Mouse (Mus musculus) small intestine, adult 2 months (tissue): Measurements from ENCODE around the gene Hmgcr. TPM values are rescaled to one million over a fixed set of nuclear protein-coding genes. Genes with fewer than 3 reads are reported as not detected.

Experiments
- H3K27ac ChIP-seq: fragments of 200-500 bp; 2 replicates; pipeline ENCODE4 v1.5.1; 2012; ENCODE audit warnings: low read depth, low read length, control low read depth, inconsistent platforms; ENCODE audit not compliant: insufficient read depth
- H3K27me3 ChIP-seq: fragments of 200-500 bp; 2 replicates; pipeline ENCODE4 v1.6.1; 2012; ENCODE audit warnings: mild to moderate bottlenecking, moderate library complexity, low read length, inconsistent platforms; ENCODE audit not compliant: control insufficient read depth, insufficient read depth
- H3K36me3 ChIP-seq: fragments of 200-500 bp; 2 replicates; pipeline ENCODE4 v1.6.1; 2012; ENCODE audit warnings: mild to moderate bottlenecking, low read length, control low read depth, inconsistent platforms; ENCODE audit not compliant: control insufficient read depth, insufficient read depth
- H3K4me1 ChIP-seq: fragments of 200-500 bp; 2 replicates; pipeline ENCODE4 v1.6.1; 2012; ENCODE audit warnings: low read length, inconsistent platforms, mixed read lengths; ENCODE audit not compliant: control insufficient read depth, insufficient read depth, insufficient read length
- H3K4me3 ChIP-seq: fragments of 200-500 bp; 2 replicates; pipeline ENCODE4 v1.5.1; 2012; ENCODE audit warnings: low read depth, mild to moderate bottlenecking, control low read depth, inconsistent platforms, low read length, moderate library complexity
- CTCF ChIP-seq: fragments of 200-500 bp; IDR thresholded peaks from 2 replicates; pipeline ENCODE4 v1.5.1; 2012; ENCODE audit warnings: low read depth, mild to moderate bottlenecking, control low read depth, inconsistent platforms, low read length, moderate library complexity, mixed read lengths; ENCODE audit not compliant: insufficient replicate concordance, insufficient read length; ENCODE audit errors: extremely low read depth
- POLR2A ChIP-seq: fragments of 200-500 bp; IDR thresholded peaks from 2 replicates; pipeline ENCODE4 v1.6.1; 2012; ENCODE audit warnings: low read depth, mild to moderate bottlenecking, control low read depth, inconsistent platforms, low read length, moderate library complexity
- WGBS: fragments of 180-500 bp; shearing (Covaris S2); methylation state at CpG from one replicate; pipeline ENCODE4 v1.1.7; 2018; 5-methylcytosine and 5-hydroxymethylcytosine counted together
- polyA plus RNA-seq: library from polyadenylated mRNA; depleted of rRNA; stranded (reverse); fragments of >200 nt; gene quantifications from 2 replicates; pipeline ENCODE4 v1.2.3, GENCODE M21; 2012; rRNA removed

Hmgcr gene
- polyA plus RNA-seq: 12.0 and 21.6 TPM in 2 replicates

- TF ChIP-seq CTCF (no peak), POLR2A (peak; percentile 92)
- under 1% methylated on average over 69 of the region's 70 CpGs for WGBS
- Histone ChIP-seq H3K27me3 (no peaks in the 10 kb centered on the region), H3K4me3 (peak within 1 kb of the TSS; percentile 88), H3K36me3 (peaks cover 9% of the 10 kb centered on the region), H3K27ac (peak within 1 kb of the TSS; percentile 86), H3K4me1 (peaks cover 5% of the 10 kb centered on the region; the same call in 1 of the 2 replicates)
Measured at GRCm38 (mm10) chr13:96670406-96671077, at the start of gene Hmgcr. Gene Hmgcr (minus strand): TSS chr13:96670936.

GRCm38 (mm10) chr13:96720003-96720402 is 49.3 kb upstream of the Hmgcr start:
- H3K36me3 ChIP-seq: no peaks in the 10 kb centered on the region
- H3K27me3 ChIP-seq: no peaks in the 10 kb centered on the region
- WGBS: 70% methylated on average over 2 of the region's 2 CpGs
- H3K27ac ChIP-seq: no peak overlapping the region
- H3K4me3 ChIP-seq: no peak overlapping the region
- no peaks in the 10 kb centered on the region for H3K4me1 ChIP-seq
- no peak for TF ChIP-seq CTCF
- TF ChIP-seq POLR2A: no peak

- H3K4me3 ChIP-seq: no peak overlapping the region
- H3K36me3 ChIP-seq: no peaks in the 10 kb centered on the region
- TF ChIP-seq CTCF (no peak), POLR2A (no peak)
- H3K4me1 ChIP-seq: no peaks in the 10 kb centered on the region
- 62% methylated on average over 1 of the region's 1 CpGs for WGBS
- no peak overlapping the region for H3K27ac ChIP-seq
- no peaks in the 10 kb centered on the region for H3K27me3 ChIP-seq
Measured at GRCm38 (mm10) chr13:96717821-96718220, 47.1 kb upstream of the Hmgcr start.

- Histone ChIP-seq H3K27me3 (no peaks in the 10 kb centered on the region), H3K36me3 (no peaks in the 10 kb centered on the region), H3K4me3 (no peak overlapping the region), H3K4me1 (no peaks in the 10 kb centered on the region), H3K27ac (no peak overlapping the region)
- WGBS: 94% methylated on average over 2 of the region's 2 CpGs
- TF ChIP-seq POLR2A (no peak), CTCF (no peak)
Measured at GRCm38 (mm10) chr13:96716311-96716710, 45.6 kb upstream of the Hmgcr start.

GRCm38 (mm10) chr13:96709269-96710233 is 38.8 kb upstream of the Hmgcr start:
- no peaks in the 10 kb centered on the region for H3K4me1 ChIP-seq
- 70% methylated on average over 8 of the region's 8 CpGs for WGBS

GRCm38 (mm10) chr13:96702567-96703278 is 32.0 kb upstream of the Hmgcr start:
- Histone ChIP-seq H3K36me3 (no peaks in the 10 kb centered on the region), H3K27ac (no peak overlapping the region), H3K4me3 (no peak overlapping the region), H3K27me3 (no peaks in the 10 kb centered on the region), H3K4me1 (no peaks in the 10 kb centered on the region)
- TF ChIP-seq POLR2A: no peak
- no peak for TF ChIP-seq CTCF
- WGBS: 67% methylated on average over 9 of the region's 9 CpGs

More at GRCm38 (mm10) chr13:96709269-96710233, 38.8 kb upstream of the Hmgcr start:
- Histone ChIP-seq H3K27ac (no peak overlapping the region), H3K27me3 (no peaks in the 10 kb centered on the region; the same call in 1 of the 2 replicates), H3K36me3 (no peaks in the 10 kb centered on the region), H3K4me3 (no peak overlapping the region)
- TF ChIP-seq POLR2A (no peak), CTCF (no peak)
